Mouse (Mus musculus) CH12.LX (cell line): ENCODE data around the gene Fezf2. TPM values are rescaled to one million over a fixed set of nuclear protein-coding genes. Genes with fewer than 3 reads are reported as not detected.

Experiments
- DNase-seq: peaks from one replicate; pipeline ENCODE4 v3.0.0-alpha.2; 2013; ENCODE audit errors: extremely low read depth
- H3K27ac ChIP-seq: 2 replicates; pipeline ENCODE4 v1.5.1; 2012; ENCODE audit warnings: low read depth, mild to moderate bottlenecking, control low read depth, moderate library complexity; ENCODE audit not compliant: insufficient read depth
- H3K27me3 ChIP-seq: replicated peaks from 2 replicates; pipeline ENCODE3; 2012; ENCODE audit warnings: inconsistent platforms
- H3K36me3 ChIP-seq, 2 experiments: replicated peaks in 1 of 2; 2 replicates each; pipeline versions ENCODE3 to v1.6.1; 2012; ENCODE audit warnings: inconsistent platforms in 1 of 2, low read length in 1 of 2, mild to moderate bottlenecking in 1 of 2, mixed read lengths in 1 of 2, moderate library complexity in 1 of 2; ENCODE audit not compliant: control insufficient read depth in 1 of 2, insufficient read depth in 1 of 2
- H3K4me1 ChIP-seq, 2 experiments: 2 replicates each; pipeline ENCODE4 v1.6.1; 2012; ENCODE audit warnings: inconsistent platforms in 1 of 2, moderate library complexity in 1 of 2; ENCODE audit not compliant: insufficient read depth in 2 of 2, control insufficient read depth in 1 of 2
- H3K4me2 ChIP-seq: 2 replicates; pipeline ENCODE4 v1.6.1; 2012; ENCODE audit warnings: low read depth, mild to moderate bottlenecking, control low read depth; ENCODE audit not compliant: poor library complexity, insufficient read depth, severe bottlenecking
- H3K4me3 ChIP-seq, 3 experiments: fragments of 150-350 bp in 1 of 3; sonication (generic) in 1 of 3; replicated peaks in 1 of 3; 2 replicates each; pipeline versions ENCODE3 to v1.5.1; 2011 to 2012; ENCODE audit warnings: low read depth in 2 of 3, low read length in 2 of 3, mild to moderate bottlenecking in 2 of 3, moderate library complexity in 2 of 3, control low read depth in 1 of 3, improper control_type of control experiment in 1 of 3, inconsistent platforms in 1 of 3, mixed read lengths in 1 of 3; ENCODE audit not compliant: poor library complexity in 1 of 3
- H3K79me2 ChIP-seq: replicated peaks from 2 replicates; pipeline ENCODE4 v1.6.1; 2012; ENCODE audit warnings: mild to moderate bottlenecking, moderate library complexity; ENCODE audit not compliant: control insufficient read depth, poor library complexity, insufficient read depth, severe bottlenecking; ENCODE audit errors: extremely low read depth
- H3K9ac ChIP-seq: 2 replicates; pipeline ENCODE4 v1.6.1; 2012; ENCODE audit warnings: low read depth, mild to moderate bottlenecking, control low read depth, moderate library complexity; ENCODE audit not compliant: insufficient read depth
- H3K9me3 ChIP-seq: replicated peaks from 2 replicates; pipeline ENCODE3; 2012; ENCODE audit warnings: low read length, inconsistent platforms, mixed read lengths
- BHLHE40 ChIP-seq: IDR thresholded peaks from 2 replicates; pipeline ENCODE4 v1.6.1; 2011; ENCODE audit warnings: mild to moderate bottlenecking, low read depth, low read length, improper control_type of control experiment
- CHD1 ChIP-seq: IDR thresholded peaks from 2 replicates; pipeline ENCODE4 v1.6.1; 2012; ENCODE audit warnings: low read depth, low read length, improper control_type of control experiment, inconsistent platforms
- CHD2 ChIP-seq: IDR thresholded peaks from 2 replicates; pipeline ENCODE4 v1.6.1; 2011; ENCODE audit warnings: low read length, improper control_type of control experiment
- CTCF ChIP-seq, 2 experiments: IDR thresholded peaks in 1 of 2; conservative IDR thresholded peaks in 1 of 2; 2 replicates each; pipeline ENCODE4 v1.5.1; 2011 to 2012; ENCODE audit warnings: low read depth in 2 of 2, low read length in 2 of 2, improper control_type of control experiment in 1 of 2, inconsistent platforms in 1 of 2, mild to moderate bottlenecking in 1 of 2, moderate library complexity in 1 of 2
- E2F4 ChIP-seq: IDR thresholded peaks from 2 replicates; pipeline ENCODE4 v1.6.1; 2011; ENCODE audit warnings: low read depth, low read length, improper control_type of control experiment; ENCODE audit not compliant: insufficient replicate concordance
- EP300 ChIP-seq: IDR thresholded peaks from 2 replicates; pipeline ENCODE4 v1.6.1; 2011; ENCODE audit warnings: low read length, improper control_type of control experiment
- HCFC1 ChIP-seq: IDR thresholded peaks from 2 replicates; pipeline ENCODE4 v1.6.1; 2012; ENCODE audit warnings: low read depth, mild to moderate bottlenecking, inconsistent platforms, low read length, improper control_type of control experiment
- JUN ChIP-seq: IDR thresholded peaks from 2 replicates; pipeline ENCODE4 v1.6.1; 2011; ENCODE audit warnings: low read depth, mild to moderate bottlenecking, low read length, improper control_type of control experiment, moderate library complexity; ENCODE audit not compliant: insufficient read depth
- KAT2A ChIP-seq: IDR thresholded peaks from 2 replicates; pipeline ENCODE4 v1.6.1; 2012; ENCODE audit warnings: low read length, improper control_type of control experiment, inconsistent platforms; ENCODE audit not compliant: insufficient replicate concordance
- MAFK ChIP-seq: IDR thresholded peaks from 2 replicates; pipeline ENCODE4 v1.6.1; 2011; ENCODE audit warnings: low read length, improper control_type of control experiment; ENCODE audit not compliant: insufficient replicate concordance
- MAX ChIP-seq: IDR thresholded peaks from 2 replicates; pipeline ENCODE4 v1.6.1; 2011; ENCODE audit warnings: low read length, improper control_type of control experiment
- MAZ ChIP-seq: IDR thresholded peaks from 2 replicates; pipeline ENCODE4 v1.6.1; 2012; ENCODE audit warnings: low read depth, mild to moderate bottlenecking, inconsistent platforms, low read length, improper control_type of control experiment, moderate library complexity
- NRF1 ChIP-seq: IDR thresholded peaks from 2 replicates; pipeline ENCODE4 v1.6.1; 2014; ENCODE audit warnings: low read depth, mild to moderate bottlenecking, inconsistent platforms, low read length, improper control_type of control experiment, moderate library complexity
- POLR2AphosphoS2 ChIP-seq: IDR thresholded peaks from 2 replicates; pipeline ENCODE4 v1.6.1; 2011; ENCODE audit warnings: low read depth, low read length, improper control_type of control experiment
- RCOR1 ChIP-seq: conservative IDR thresholded peaks from 2 replicates; pipeline ENCODE4 v1.6.1; 2012; ENCODE audit warnings: low read depth, mild to moderate bottlenecking, inconsistent platforms, low read length, improper control_type of control experiment
- TBP ChIP-seq: conservative IDR thresholded peaks from 2 replicates; pipeline ENCODE4 v1.6.1; 2011; ENCODE audit warnings: low read depth, low read length, improper control_type of control experiment
- TCF12 ChIP-seq: IDR thresholded peaks from 2 replicates; pipeline ENCODE4 v1.6.1; 2014; ENCODE audit warnings: low read depth, mild to moderate bottlenecking, inconsistent platforms, low read length, improper control_type of control experiment
- USF2 ChIP-seq: conservative IDR thresholded peaks from 2 replicates; pipeline ENCODE4 v1.6.1; 2011; ENCODE audit warnings: low read depth, low read length, improper control_type of control experiment
- ZKSCAN1 ChIP-seq: IDR thresholded peaks from 2 replicates; pipeline ENCODE4 v1.6.1; 2012; ENCODE audit warnings: low read depth, inconsistent platforms, low read length, improper control_type of control experiment, borderline replicate concordance
- ZMIZ1 ChIP-seq: IDR thresholded peaks from 2 replicates; pipeline ENCODE4 v1.6.1; 2012; ENCODE audit warnings: low read depth, mild to moderate bottlenecking, inconsistent platforms, low read length, improper control_type of control experiment
- dilution Hi-C: fragments of 300-500 bp; cut with MboI; formaldehyde crosslinking; loops from 2 replicates; pipeline ENCODE4 v1.14.3; 2020; ENCODE audit warnings: low sequenced_read_pairs; ENCODE audit not compliant: extremely low pct_unique_long_range_greater_than_20kb, extremely low pct_ligation_motif_present
- in situ Hi-C: fragments of 300-500 bp; cut with MboI; formaldehyde crosslinking; loops from 3 replicates; pipeline ENCODE4 v1.14.3; 2019; ENCODE audit warnings: low sequenced_read_pairs, low pct_ligation_motif_present, low pct_unique_long_range_greater_than_20kb, mixed read lengths
- polyA plus RNA-seq: library from polyadenylated mRNA; unstranded; fragments of >175 nt; gene quantifications from 2 replicates; pipeline ENCODE4 v1.2.1, GENCODE M21; 2012; ENCODE audit warnings: low read depth; ENCODE audit not compliant: insufficient read length
- total RNA-seq, 2 experiments: library from RNA; depleted of rRNA; stranded (reverse); fragments of 300-350 nt in 1 of 2; fragments of >200 nt in 1 of 2; gene quantifications; 2 replicates each; pipeline ENCODE4 v1.2.3; 2012 to 2014

Fezf2 gene
- total and polyA plus RNA-seq, 3 experiments = not detected

GRCm38 (mm10) chr14:12344746-12345240 lies 3.2 kb downstream of the Fezf2 start:
- no peak overlapping the region for H3K4me2 ChIP-seq
- no peaks in the 10 kb centered on the region for H3K27me3 ChIP-seq
- H3K9me3 ChIP-seq = peaks cover 22% of the 10 kb centered on the region
- TF ChIP-seq KAT2A (no peak), ZKSCAN1 (no peak), ZMIZ1 (no peak), POLR2AphosphoS2 (no peak), MAFK (no peak), MAX (no peak), RCOR1 (no peak), CHD2 (no peak), NRF1 (no peak), HCFC1 (no peak), CHD1 (no peak), USF2 (no peak), CTCF (conservative IDR thresholded peaks at IDR 0.05 in 1 of 2, IDR thresholded peaks at IDR 0.05 in 1 of 2; ENCODE audit: low read depth in 2 of 2, low read length in 2 of 2) (no peak), BHLHE40 (no peak), JUN (no peak), EP300 (no peak), TBP (no peak)
- in situ Hi-C loops (no loop called here), dilution Hi-C loops (no loop called here)
- no peaks in the 10 kb centered on the region for H3K79me2 ChIP-seq
- no peak for DNase-seq
- no peak overlapping the region for H3K4me3 ChIP-seq
- H3K9ac ChIP-seq = no peak overlapping the region
- no peak overlapping the region for H3K27ac ChIP-seq
- H3K4me1 ChIP-seq = no peaks in the 10 kb centered on the region
- no peaks in the 10 kb centered on the region for H3K36me3 ChIP-seq

DNA sequence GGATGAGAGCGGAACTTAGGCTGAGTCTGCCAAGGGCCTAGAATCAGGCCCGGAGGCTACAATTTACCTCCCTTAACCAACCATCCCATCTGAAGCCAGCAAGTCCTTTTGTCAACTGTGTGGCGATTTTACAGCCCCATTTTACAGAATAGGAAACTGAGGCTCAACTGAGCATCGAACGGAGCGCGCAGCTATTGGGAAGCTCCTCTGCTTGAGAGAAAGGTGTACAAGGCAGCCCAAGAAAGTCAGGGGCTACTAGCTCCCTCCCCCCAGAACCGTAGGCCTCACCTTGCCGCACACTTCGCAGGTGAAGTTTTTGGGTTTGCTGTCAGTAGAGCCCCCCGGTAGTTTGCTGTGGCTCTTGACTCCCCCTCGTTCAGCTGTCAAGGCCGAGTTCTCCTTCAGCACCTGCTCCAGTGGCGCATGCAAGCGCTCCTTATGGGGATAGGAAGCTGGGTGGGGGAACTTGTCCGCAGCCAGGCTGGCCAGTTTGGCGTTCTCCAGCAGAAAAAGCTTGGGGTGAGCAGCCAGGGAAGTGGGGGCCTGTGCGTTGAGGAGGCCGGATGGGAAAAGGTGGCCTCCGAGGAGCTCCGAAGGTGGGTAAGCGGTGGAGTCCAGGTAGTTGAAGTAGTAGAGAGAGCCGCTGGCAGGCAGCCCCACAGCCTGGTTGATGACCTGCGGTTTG lies 3.8 kb downstream of the Fezf2 start:
- Histone ChIP-seq H3K4me2 (no peak overlapping the region), H3K9me3 (peaks cover 22% of the 10 kb centered on the region), H3K9ac (no peak overlapping the region), H3K27ac (no peak overlapping the region), H3K27me3 (no peaks in the 10 kb centered on the region), H3K36me3 (no peaks in the 10 kb centered on the region), H3K4me3 (no peak overlapping the region), H3K4me1 (no peaks in the 10 kb centered on the region), H3K79me2 (no peaks in the 10 kb centered on the region)
- DNase-seq = no peak
- in situ Hi-C loops = no loop called here
- no peak for TF ChIP-seq E2F4
- TF ChIP-seq MAZ = no peak
- TF ChIP-seq TCF12 = no peak
- dilution Hi-C loops = no loop called here
